Mouse (Mus musculus) liver, adult 10 weeks (tissue): ENCODE measurements around the gene Gckr. TPM values are rescaled to one million over a fixed set of nuclear protein-coding genes. Genes with fewer than 3 reads are reported as not detected.

Experiments used
- polyA plus RNA-seq: library from polyadenylated mRNA; stranded (reverse); fragments of 350-450 nt; fragmentation: Illumina TruSeq; extraction: RNeasy Lipid Tissue Mini Kit (QIAGEN cat#74804); gene quantifications from one replicate; pipeline ENCODE4 v1.2.3, GENCODE M21; 2014; ENCODE audit warnings: low read depth, low replicate concordance

The Gckr gene
- polyA plus RNA-seq = 78.9 TPM

DNA sequence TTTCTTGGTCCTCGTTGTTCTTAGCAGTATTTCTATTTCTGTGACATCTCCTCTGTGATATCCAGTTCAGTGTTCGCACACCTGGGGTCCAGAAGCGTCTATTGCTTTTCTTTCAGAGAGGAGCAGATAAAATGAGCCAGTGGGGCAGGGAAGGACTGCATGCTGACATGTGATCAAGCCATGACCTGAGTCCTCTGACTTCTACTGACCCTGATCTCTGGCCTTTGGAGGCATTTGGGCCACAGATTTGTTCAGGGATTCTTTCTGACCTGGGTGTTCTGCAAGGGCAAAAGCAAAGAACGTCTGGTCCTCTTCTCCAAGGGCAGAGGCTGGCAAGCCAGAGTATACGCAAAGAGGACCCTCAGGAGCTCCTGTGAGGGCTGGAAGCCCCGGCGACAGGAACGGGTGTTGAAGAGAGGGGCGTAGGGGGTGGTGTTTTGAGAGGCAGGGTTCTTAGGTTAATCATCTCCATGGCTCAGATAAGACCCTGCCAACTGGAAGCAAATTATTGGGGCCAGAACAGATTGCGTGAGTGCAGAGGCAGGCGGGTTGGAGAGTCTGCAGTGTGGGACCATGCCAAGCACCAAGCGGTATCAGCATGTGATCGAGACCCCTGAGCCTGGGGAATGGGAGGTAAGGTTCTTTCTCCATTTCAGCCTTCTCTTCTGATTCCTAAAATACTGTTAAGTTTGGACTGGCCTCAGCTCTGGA is at the start of gene Gckr:
Gene Gckr (plus strand): TSS at position 397 of the 711 bp plus-strand sequence.

GRCm38 (mm10) chr5:31251541-31252101 is 45.6 kb upstream of the Gckr start, which contains the start of gene Krtcap3:
Gene Krtcap3, plus strand, starts transcription at chr5:31251691.

DNA sequence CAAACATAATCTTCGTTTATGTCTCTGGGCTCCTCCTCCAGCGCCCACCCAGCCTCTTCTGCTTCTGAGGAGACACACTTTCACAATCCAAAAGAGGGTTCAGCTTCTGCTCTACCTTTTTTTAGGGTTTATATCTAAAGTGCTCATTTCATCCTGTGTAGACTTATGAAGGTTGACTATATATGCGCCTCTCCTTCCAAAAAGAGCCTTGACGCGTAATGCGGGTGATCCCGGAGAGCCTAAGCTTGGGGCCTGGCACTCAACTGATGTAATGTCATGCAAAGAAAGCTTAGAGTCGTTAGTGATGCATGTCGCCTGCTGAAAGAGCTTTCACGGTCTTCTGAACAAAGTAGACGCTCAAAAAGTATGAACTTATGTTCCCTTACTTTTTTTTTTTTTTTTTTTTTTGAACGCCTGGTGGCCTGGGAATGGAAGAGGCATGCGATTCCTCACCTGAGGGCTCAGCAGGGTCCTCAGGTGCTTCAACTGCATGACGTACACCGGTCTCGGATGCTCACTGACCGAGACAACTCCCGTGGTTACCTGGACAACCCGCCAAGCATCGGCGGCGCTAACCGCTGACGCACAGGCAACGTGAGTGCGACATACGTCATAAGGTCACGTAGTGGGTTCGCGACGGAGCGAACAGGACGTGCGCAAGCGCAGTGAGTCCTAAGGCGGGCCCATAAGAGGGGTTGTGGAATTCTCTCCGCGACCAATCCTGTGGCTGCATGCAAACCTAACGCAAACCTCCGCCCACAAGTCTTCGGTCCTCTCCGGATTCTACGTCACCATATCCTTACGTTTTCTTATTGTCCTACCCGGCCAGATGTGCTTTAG is 6.5 kb upstream of the Gckr start, which contains the start of gene Ift172:
Gene Ift172 (minus strand): TSS at position 596 of the 840 bp plus-strand sequence.

DNA sequence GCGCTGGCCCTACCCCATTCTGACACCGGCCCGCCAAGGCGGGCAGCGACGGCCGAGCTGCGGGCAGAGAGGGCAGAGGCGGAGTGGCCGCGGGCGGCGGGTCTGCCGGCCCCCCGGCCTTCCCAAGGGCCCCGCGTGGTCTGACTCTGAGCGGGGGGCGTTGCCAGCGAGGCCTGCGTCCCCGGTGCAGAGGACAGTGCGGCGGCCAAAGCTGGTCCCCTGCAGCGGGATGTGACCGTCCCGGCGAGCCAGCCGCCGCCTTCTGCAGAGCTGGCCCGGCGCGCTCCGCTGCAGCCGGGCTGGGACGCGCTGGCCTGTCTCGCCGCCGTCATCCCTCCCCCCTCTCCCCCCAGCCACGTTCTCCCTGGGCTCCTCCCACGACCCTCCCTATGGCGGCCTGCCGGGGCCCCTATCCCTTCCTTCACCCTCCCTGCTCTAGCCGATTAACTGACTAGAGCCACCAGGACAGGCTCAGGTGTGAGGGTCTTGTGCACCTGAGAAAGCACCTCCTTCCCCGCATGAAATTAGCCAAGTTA is 1.6 kb upstream of the Gckr start, which contains the start of gene Fndc4:
Gene Fndc4 (minus strand): TSS at position 475 of the 536 bp plus-strand sequence.

Other genes starting within 250 kb of the Gckr start
- gene Atraid, start 249.1 kb upstream of the Gckr start, polyA plus RNA-seq = 116 TPM
- gene Slc5a6, start 248.5 kb upstream of the Gckr start, polyA plus RNA-seq = 1.8 TPM
- 0.29 TPM for gene Cad, start 242.7 kb upstream of the Gckr start, polyA plus RNA-seq
- not detected for gene Dnajc5g, start 191.2 kb upstream of the Gckr start, polyA plus RNA-seq
- gene Slc30a3, start 189.2 kb upstream of the Gckr start, polyA plus RNA-seq = not detected
- gene Trim54, start 180.7 kb upstream of the Gckr start, polyA plus RNA-seq = not detected
- gene Ucn, start 158.6 kb upstream of the Gckr start, polyA plus RNA-seq = not detected
- 31.4 TPM for gene Mpv17, start 143.2 kb upstream of the Gckr start, polyA plus RNA-seq
- 0.13 TPM for gene Gm29609, start 117.5 kb upstream of the Gckr start, polyA plus RNA-seq
- 30.5 TPM for gene Gtf3c2, start 117.3 kb upstream of the Gckr start, polyA plus RNA-seq
- 8.9 TPM for gene Snx17, start 104.2 kb upstream of the Gckr start, polyA plus RNA-seq
- gene Eif2b4, start 104.0 kb upstream of the Gckr start, polyA plus RNA-seq = 3.8 TPM
- 1.4 TPM for gene Zfp513, start 95.1 kb upstream of the Gckr start, polyA plus RNA-seq
- 13.4 TPM for gene Ppm1g, start 76.8 kb upstream of the Gckr start, polyA plus RNA-seq
- gene Nrbp1, start 56.6 kb upstream of the Gckr start, polyA plus RNA-seq = 45.4 TPM
- gene Gm9970, start 56.2 kb upstream of the Gckr start, polyA plus RNA-seq = not detected
- gene Krtcap3, start 45.8 kb upstream of the Gckr start, polyA plus RNA-seq = 1.0 TPM
- gene Ift172, start 6.3 kb upstream of the Gckr start, polyA plus RNA-seq = 6.5 TPM
- 27.8 TPM for gene Fndc4, start 1.4 kb upstream of the Gckr start, polyA plus RNA-seq
- 8.1 TPM for gene Zfp512, start 155.0 kb downstream of the Gckr start, polyA plus RNA-seq
- not detected for gene 4930548H24Rik, start 188.3 kb downstream of the Gckr start, polyA plus RNA-seq
- 8.7 TPM for gene Gpn1, start 197.3 kb downstream of the Gckr start, polyA plus RNA-seq
- gene Slc4a1ap, start 229.6 kb downstream of the Gckr start, polyA plus RNA-seq = 25.7 TPM
- 5.4 TPM for gene Supt7l, start 230.4 kb downstream of the Gckr start, polyA plus RNA-seq